Mouse (Mus musculus): ENCODE measurements around the gene Adarb2.

The Adarb2 gene

GRCm38 (mm10) chr13:8680470-8681129, 477.9 kb downstream of the Adarb2 start:
- DNase-seq (ENCODE audit: low spot score) = no peak

GRCm38 (mm10) chr13:8691448-8691847, 488.8 kb downstream of the Adarb2 start:
- no peak for DNase-seq (ENCODE audit: low spot score)

DNA sequence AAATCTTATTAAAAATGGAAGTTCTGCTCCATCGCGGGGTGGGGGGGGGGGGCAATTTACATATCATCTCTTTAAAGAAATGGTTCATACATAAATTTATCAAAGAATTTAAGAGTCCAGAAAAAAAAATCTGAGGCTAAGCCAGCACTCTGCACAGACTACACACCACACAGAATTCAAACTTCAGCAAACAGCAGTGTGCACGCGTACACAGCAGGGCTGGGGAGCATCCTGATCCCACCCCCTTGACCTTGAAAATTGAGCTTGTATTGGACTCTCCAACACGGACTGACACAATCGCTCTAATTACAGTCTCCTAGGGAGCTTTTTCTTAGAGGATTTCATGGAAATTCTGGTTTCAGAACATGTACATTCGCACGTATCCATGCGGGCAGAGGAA, 490.1 kb downstream of the Adarb2 start:
- no peak for DNase-seq (ENCODE audit: low spot score)

- DNase-seq (ENCODE audit: low spot score) = no peak
Measured at GRCm38 (mm10) chr13:8698451-8698850, 495.8 kb downstream of the Adarb2 start.

- no peak for DNase-seq (ENCODE audit: low spot score)
Measured at GRCm38 (mm10) chr13:8699831-8700230, 497.2 kb downstream of the Adarb2 start.

DNA sequence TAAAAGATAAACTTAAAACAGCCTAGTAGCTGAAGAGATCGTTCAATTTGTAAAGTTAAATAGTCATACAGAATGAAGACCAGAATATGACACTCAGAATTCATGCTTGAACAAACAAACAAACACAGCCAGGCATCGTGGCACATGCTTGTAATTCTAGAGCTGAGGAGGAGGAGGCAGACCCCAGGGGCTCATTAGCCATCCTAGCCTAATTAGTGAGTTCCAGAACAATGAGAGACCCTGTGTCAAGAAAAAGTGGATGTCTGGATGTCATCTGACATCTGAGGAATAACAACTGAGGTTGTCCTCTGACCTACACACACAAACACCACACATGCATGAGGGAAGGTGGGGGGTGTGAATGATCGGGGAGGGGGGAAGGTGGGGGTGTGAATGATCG, 498.3 kb downstream of the Adarb2 start:
- no peak for DNase-seq (ENCODE audit: low spot score)

GRCm38 (mm10) chr13:8705296-8705695, 502.6 kb downstream of the Adarb2 start:
- DNase-seq (ENCODE audit: low spot score) = no peak

DNA sequence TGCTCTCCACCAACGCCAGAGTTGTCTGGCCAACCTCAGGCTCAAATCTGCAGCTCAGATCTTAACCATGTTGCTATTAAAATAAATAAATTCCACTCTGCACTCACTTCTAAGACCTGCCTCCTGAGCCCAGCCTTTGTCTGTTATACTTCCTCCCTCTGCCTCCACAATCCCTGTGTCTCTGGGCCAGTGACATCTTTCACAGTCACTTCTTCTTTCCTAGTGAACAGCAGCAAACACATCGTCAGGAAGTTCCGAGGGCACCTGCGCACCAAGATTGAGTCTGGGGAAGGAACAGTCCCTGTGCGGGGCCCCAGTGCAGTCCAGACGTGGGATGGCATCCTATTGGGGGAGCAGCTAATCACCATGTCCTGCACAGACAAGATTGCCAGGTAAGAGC, 510.7 kb downstream of the Adarb2 start:
- DNase-seq (ENCODE audit: low spot score) = no peak

DNA sequence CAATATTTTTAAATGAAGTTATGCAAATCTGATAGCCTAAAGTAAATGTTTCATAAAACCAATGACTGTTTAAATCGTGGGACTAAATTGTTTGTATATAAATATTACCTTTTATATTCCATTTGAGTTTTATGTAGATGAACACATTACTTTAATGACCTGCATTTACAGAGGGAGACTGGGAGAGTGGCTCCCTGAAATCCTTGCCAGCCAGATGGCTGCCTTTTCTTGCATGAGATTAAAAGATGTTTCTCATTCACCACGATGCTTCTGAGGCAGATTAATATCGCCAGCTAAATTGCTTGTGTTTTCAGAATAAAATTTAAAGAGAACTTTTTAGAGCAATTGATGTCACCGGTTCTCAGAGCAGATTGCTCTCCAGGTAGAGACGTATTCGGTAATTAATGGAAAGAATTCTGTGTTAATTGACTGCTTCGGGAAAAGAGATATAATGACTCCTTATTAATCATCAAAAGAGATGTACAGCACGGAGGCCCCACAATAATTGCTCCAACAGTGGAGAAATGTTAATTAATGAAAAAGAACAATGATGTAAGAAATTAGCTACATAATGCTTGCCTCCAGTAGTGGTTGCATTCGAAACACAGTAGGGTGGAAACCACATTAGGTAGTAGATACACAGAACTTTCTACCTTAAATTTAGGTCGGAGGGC, 527.4 kb downstream of the Adarb2 start:
- no peak for DNase-seq (ENCODE audit: low spot score)

DNA sequence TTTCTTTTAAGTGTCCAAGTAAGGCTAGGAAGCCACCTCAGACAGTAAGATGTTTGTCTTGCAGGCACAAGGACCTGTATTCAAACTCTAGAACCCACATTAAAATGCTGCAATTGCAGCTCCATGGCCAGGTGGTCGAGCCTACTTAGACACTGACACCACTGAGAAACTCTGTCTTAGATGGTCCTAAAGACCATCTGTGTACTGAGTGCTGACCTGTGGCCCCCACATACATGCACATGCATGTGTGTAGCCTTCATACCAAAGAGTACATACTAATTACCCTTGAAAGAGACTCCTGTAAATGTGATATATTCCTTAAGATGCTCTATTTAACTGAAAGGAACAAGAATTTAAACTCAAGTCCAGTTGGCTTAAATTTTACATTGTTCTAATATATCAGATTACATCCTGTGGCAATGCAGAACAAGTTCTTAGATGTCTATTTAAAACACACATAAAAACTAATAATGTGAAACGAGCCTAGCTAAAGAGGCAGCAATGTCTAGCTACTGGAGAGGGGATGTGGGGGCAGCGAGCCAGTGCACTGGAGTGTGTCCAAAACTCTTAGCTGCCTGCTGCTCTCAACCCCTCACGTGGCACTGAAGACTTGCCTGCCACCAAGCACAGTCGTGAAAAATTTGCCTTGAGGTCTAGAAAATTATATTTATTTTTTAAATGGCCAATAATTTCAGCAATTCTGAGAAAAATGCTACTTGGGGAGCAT, 534.6 kb downstream of the Adarb2 start:
- no peak for DNase-seq (ENCODE audit: low spot score)

DNA sequence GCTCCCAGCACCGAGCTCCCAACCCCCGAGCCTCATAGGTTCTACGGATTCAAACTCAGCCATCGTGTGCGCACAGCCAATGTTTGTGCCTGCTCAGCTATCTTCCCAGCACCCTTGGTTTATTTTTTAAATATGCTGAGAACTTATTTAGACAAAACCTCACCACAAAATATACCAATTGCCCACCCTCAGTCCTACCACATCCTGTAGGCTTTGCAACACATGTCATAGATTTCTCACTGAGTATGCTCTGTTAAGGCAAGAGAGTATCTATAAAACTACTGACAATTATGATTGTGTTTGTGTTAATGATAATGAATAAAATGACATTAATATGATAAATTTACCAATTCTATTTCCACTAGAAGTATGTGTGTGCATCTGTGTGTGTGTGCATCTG, 540.1 kb downstream of the Adarb2 start:
- DNase-seq (ENCODE audit: low spot score) = no peak

DNA sequence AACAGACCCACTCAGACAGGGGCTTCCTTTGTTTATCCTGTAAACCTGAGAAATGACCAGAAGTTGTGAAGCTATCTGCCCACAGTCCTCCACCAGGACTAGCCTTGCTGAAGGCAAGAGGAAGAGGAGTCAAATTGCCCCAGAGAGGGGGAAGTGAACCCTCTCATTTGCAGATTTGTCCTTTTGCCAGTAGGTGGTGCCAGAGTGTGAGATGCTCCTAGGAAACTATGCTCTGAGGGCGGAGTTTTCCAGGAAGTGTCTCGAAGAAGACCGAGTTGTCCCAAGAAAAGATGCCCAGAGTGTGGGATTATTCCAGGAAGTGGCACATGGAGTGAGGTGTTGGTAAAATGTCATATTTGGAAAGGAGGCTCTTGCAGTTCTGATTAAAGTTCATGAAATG, 541.9 kb downstream of the Adarb2 start:
- DNase-seq (ENCODE audit: low spot score) = no peak

GRCm38 (mm10) chr13:8745596-8745995, 542.9 kb downstream of the Adarb2 start:
- DNase-seq (ENCODE audit: low spot score) = no peak

DNA sequence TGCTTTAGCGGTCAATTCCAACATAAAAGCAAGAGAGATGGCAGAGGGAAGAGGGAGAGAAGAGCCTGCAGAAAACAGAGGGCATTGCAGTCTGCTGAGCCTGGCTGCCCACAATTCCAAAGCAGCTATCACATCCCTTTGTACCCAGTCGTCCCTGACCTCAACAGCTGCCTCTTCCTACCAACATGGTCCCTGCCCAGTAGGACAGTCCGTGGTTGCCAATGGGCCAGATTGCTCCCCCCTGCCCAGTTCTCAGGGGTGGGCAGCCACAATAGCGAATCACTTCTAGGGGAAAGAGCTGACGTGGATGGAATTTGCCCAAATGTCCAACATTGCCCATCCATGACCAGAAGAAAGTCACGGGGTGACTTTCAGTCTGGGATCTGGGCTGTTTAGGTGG, 546.8 kb downstream of the Adarb2 start:
- no peak for DNase-seq (ENCODE audit: low spot score)

- DNase-seq (ENCODE audit: low spot score) = no peak
Measured at GRCm38 (mm10) chr13:8760940-8761339, 558.3 kb downstream of the Adarb2 start.

DNA sequence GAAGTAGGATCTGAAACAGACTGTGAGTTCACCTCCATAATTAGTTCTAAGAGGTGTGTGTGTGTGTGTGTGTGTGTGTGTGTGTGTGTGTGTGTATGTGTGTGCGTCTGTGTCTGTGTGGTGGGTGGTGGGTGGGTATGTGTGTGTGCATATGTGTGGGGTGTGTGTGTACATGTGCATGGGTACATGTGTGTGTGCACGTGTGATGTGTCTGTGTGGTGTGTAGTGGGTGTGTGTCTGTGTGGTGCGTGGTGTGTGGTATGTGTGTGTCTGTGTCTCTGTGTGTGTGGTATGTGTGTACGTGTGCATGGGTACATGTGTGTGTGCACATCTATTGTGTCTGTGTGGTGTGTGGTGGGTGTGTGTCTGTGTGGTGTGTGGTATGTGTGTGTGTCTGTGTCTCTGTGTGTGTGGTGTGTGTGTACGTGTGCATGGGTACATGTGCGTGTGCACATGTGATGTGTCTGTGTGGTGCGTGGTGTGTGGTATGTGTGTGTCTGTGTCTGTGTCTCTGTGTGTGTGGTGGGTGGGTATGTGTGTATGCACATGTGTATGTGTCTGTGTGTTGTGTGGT, 567.1 kb downstream of the Adarb2 start:
- no peak for DNase-seq (ENCODE audit: low spot score)

- DNase-seq (ENCODE audit: low spot score) = no peak
Measured at GRCm38 (mm10) chr13:8770616-8771015, 568.0 kb downstream of the Adarb2 start.

DNA sequence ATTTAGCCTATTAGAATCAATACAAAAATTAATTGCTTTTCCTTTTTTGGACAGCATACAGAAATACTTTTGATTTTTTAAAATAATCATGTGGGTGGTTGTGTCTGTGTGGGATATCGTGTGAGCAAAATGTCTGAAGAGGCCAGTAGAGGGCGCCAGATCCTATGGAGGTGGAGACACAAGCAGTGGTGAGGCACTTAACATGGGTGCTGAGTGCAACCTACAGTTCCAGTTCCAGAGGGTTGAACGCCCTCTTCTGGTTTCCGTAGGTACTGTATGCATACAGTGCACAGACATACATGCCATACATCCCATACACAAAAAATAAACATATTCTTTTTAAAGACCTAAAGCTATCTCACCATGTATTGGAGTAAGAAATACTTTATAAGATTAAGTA, 577.8 kb downstream of the Adarb2 start:
- DNase-seq (ENCODE audit: low spot score) = no peak

- no peak for DNase-seq (ENCODE audit: low spot score)
Measured at GRCm38 (mm10) chr13:8782636-8783035, 580.0 kb downstream of the Adarb2 start.

- DNase-seq (ENCODE audit: low spot score) = no peak
Measured at GRCm38 (mm10) chr13:8783686-8784307, 581.1 kb downstream of the Adarb2 start.

DNA sequence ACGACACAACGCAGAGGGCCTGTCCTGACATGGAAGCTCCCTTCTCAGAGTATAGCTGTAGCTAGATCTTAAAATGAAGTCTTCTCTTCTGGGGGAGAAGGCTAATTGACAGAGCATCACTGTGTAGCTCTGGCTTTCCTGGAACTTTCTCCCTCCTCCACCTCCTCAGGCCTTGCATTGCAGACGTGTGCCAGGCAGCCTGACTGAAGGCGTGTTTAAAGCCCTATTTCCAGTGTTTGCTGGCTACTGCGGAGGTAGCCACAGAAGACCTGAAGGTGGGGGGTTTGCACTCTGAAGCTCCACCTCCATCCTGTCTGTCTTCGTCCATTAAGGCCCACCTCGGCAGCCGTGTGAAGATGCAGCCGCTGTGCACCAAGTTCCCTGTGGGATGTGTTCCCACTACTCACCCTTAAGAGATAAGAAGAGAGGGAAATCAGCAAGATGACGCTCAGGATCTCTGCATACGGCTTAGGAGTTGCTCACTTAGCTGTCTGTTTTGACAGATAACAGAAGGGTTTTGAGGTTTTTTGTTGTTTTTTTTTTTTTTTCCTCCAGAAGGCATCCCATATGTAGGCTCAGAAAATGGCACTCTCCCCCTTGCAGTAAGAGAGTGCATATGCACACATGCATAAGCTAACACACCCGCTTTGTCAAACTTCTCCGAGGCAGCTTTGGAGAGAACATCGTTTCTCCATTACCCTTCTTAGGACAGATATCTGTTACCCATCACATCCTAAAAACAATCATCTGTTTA, 581.8 kb downstream of the Adarb2 start:
- no peak for DNase-seq (ENCODE audit: low spot score)

- no peak for DNase-seq (ENCODE audit: low spot score)
Measured at GRCm38 (mm10) chr13:8785185-8785584, 582.5 kb downstream of the Adarb2 start.

Measured in urinary bladder, postnatal 10 days (tissue).